ENCODE assay signal across 7 mouse cellular contexts in the genomic region with DNA sequence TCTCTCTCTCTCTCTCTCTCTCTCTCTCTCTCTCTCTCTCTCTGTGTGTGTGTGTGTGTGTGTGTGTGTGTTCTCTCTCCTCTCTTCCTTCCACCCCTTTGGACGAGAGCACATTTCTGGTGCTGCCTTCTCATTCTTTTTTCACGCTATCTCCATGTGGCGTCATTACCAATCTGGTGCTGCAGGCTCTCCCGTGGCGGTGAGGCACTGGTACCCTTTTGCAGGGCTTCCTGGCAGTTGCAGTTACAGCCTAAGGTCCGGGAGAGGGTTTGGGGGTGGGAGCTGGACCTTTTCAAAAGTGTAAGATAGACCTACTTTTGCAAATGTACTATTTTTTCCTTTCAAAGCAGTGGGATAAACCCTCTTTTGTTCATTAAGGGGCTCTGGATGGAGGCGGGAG. TPM values are rescaled to one million over a fixed set of nuclear protein-coding genes. Genes with fewer than 3 reads are reported as not detected.
DNase-seq lines count a peak whose midpoint lies in the region; ATAC-seq and TF ChIP-seq lines count a peak whose summit lies in the region.

No protein-coding gene starts in this region.

- no peak for ATAC-seq in lung, embryonic 16.5 days (ENCODE audit: low read depth)
- ATAC-seq in heart, embryonic 14.5 days (ENCODE audit: insufficient number of reproducible peaks, insufficient read depth, low FRiP score, low read depth), result no peak
- ATAC-seq in liver, embryonic 16.5 days (ENCODE audit: low read depth), result no peak
- ATAC-seq in stomach, postnatal 0 days (ENCODE audit: low FRiP score, low TSS enrichment), result no peak

- 24% methylated on average over 7 of the region's 7 CpGs for WGBS in lung, embryonic 16.5 days
- WGBS in lung, adult 2 months, result 47% methylated on average over 7 of the region's 7 CpGs
- WGBS in cerebellum, adult 2 months, result 3% methylated on average over 7 of the region's 7 CpGs
- 15% methylated on average over 7 of the region's 7 CpGs for WGBS in heart, embryonic 14.5 days
- 16% methylated on average over 7 of the region's 7 CpGs for WGBS in liver, embryonic 16.5 days (ENCODE audit: insufficient replicate concordance)
- WGBS in stomach, postnatal 0 days, result 33% methylated on average over 7 of the region's 7 CpGs

- no peak for DNase-seq in lung, adult 2 months
- peak; percentile 74 to 83 for DNase-seq in cerebellum, adult 2 months
- no peak for DNase-seq in stomach, postnatal 0 days (ENCODE audit: low spot score)
- no peak for DNase-seq in layer of hippocampus, postnatal 25 days (ENCODE audit: extremely low spot score in 1 of 2, low spot score in 1 of 2)

- peaks cover 2% of the 10 kb centered on the region for H3K27me3 ChIP-seq in lung, embryonic 16.5 days (ENCODE audit: control insufficient read depth, insufficient read depth, low read depth, low read length)
- no peaks in the 10 kb centered on the region for H3K27me3 ChIP-seq in cerebellum, adult 2 months (ENCODE audit: control insufficient read depth, insufficient read depth, low read length)
- H3K27me3 ChIP-seq in heart, embryonic 14.5 days (ENCODE audit: control insufficient read depth, insufficient read depth, low read length), result no peaks in the 10 kb centered on the region
- H3K27me3 ChIP-seq in liver, embryonic 16.5 days (ENCODE audit: control insufficient read depth, insufficient read depth, low read depth, low read length), result no peaks in the 10 kb centered on the region
- no peaks in the 10 kb centered on the region for H3K27me3 ChIP-seq in stomach, postnatal 0 days (ENCODE audit: control insufficient read depth, insufficient read depth, low read length)

- no peak for TF ChIP-seq CTCF in lung, adult 2 months (IDR thresholded peaks at IDR 0.05; ENCODE audit: insufficient read depth, low read length)
- no peak for TF ChIP-seq CTCF in cerebellum, adult 2 months (IDR thresholded peaks at IDR 0.05; ENCODE audit: borderline replicate concordance, insufficient read depth, low read depth, low read length)
- no peak for TF ChIP-seq CTCF in stomach, postnatal 0 days (IDR thresholded peaks at IDR 0.05; ENCODE audit: low read depth)

- peaks cover 2% of the 10 kb centered on the region; the same call in 1 of the 2 replicates for H3K4me1 ChIP-seq in lung, embryonic 16.5 days (replicated peaks; ENCODE audit: control insufficient read depth, insufficient read depth, low read length)
- H3K4me1 ChIP-seq in lung, adult 2 months (ENCODE audit: control insufficient read depth, insufficient read depth, low read length), result no peaks in the 10 kb centered on the region
- H3K4me1 ChIP-seq in cerebellum, adult 2 months (ENCODE audit: control insufficient read depth, insufficient read depth, low read length), result peaks cover 6% of the 10 kb centered on the region; the same call in 1 of the 2 replicates
- no peaks in the 10 kb centered on the region; a peak in 1 of 4 replicates for H3K4me1 ChIP-seq in heart, embryonic 14.5 days (ENCODE audit: control insufficient read depth in 2 of 2, insufficient read depth in 2 of 2, low read length in 2 of 2)
- H3K4me1 ChIP-seq in liver, embryonic 16.5 days (ENCODE audit: control insufficient read depth, low read depth, low read length), result peaks cover 30% of the 10 kb centered on the region
- no peaks in the 10 kb centered on the region; the same call in 1 of the 2 replicates for H3K4me1 ChIP-seq in stomach, postnatal 0 days (replicated peaks; ENCODE audit: control insufficient read depth, insufficient read depth)

- H3K36me3 ChIP-seq in lung, embryonic 16.5 days (ENCODE audit: control insufficient read depth, insufficient read depth, low read length), result no peaks in the 10 kb centered on the region
- no peaks in the 10 kb centered on the region for H3K36me3 ChIP-seq in heart, embryonic 14.5 days (ENCODE audit: control insufficient read depth, insufficient read depth, low read length)
- H3K36me3 ChIP-seq in liver, embryonic 16.5 days (ENCODE audit: control insufficient read depth, insufficient read depth), result no peaks in the 10 kb centered on the region
- no peaks in the 10 kb centered on the region for H3K36me3 ChIP-seq in stomach, postnatal 0 days (ENCODE audit: control insufficient read depth, insufficient read depth, low read length)

- H3K9me3 ChIP-seq in lung, embryonic 16.5 days (ENCODE audit: control insufficient read depth, low read length), result no peaks in the 10 kb centered on the region
- no peaks in the 10 kb centered on the region for H3K9me3 ChIP-seq in heart, embryonic 14.5 days (ENCODE audit: control insufficient read depth, low read length)
- H3K9me3 ChIP-seq in liver, embryonic 16.5 days (replicated peaks; ENCODE audit: control insufficient read depth, low read length), result no peaks in the 10 kb centered on the region
- no peaks in the 10 kb centered on the region for H3K9me3 ChIP-seq in stomach, postnatal 0 days (ENCODE audit: control insufficient read depth, low read length)

- peak overlapping the region; percentile 80 for H3K4me3 ChIP-seq in lung, embryonic 16.5 days (ENCODE audit: low read length)
- H3K4me3 ChIP-seq in lung, adult 2 months (replicated peaks; ENCODE audit: extremely low read depth, low read depth, low read length), result no peak overlapping the region
- H3K4me3 ChIP-seq in cerebellum, adult 2 months (replicated peaks; ENCODE audit: insufficient read depth, low read depth, low read length), result peak overlapping the region; percentile 62
- peak overlapping the region; percentile 76 to 87 for H3K4me3 ChIP-seq in heart, embryonic 14.5 days (ENCODE audit: control insufficient read depth in 1 of 2, insufficient read depth in 1 of 2, low read depth in 1 of 2, low read length in 2 of 2)
- H3K4me3 ChIP-seq in liver, embryonic 16.5 days (ENCODE audit: low read depth, low read length), result peak overlapping the region; percentile 90
- peak overlapping the region; percentile 72 for H3K4me3 ChIP-seq in stomach, postnatal 0 days (ENCODE audit: low read depth, low read length)

- no peak for TF ChIP-seq EP300 in stomach, postnatal 0 days (optimal IDR thresholded peaks at IDR 0.05)

- no peak overlapping the region for H3K9ac ChIP-seq in lung, embryonic 16.5 days (ENCODE audit: low read length)
- peak overlapping the region; percentile 91 for H3K9ac ChIP-seq in heart, embryonic 14.5 days (ENCODE audit: low read length)
- H3K9ac ChIP-seq in liver, embryonic 16.5 days (ENCODE audit: low read depth, low read length), result peak overlapping the region; percentile 95
- H3K9ac ChIP-seq in stomach, postnatal 0 days (ENCODE audit: low read length), result no peak overlapping the region

- H3K27ac ChIP-seq in lung, embryonic 16.5 days (ENCODE audit: low read length), result no peak overlapping the region
- H3K27ac ChIP-seq in cerebellum, adult 2 months (ENCODE audit: insufficient read depth, low read length), result peak overlapping the region; percentile 97
- H3K27ac ChIP-seq in heart, embryonic 14.5 days (replicated peaks in 1 of 2; ENCODE audit: control insufficient read depth in 1 of 2, insufficient read depth in 1 of 2, low read depth in 2 of 2, low read length in 2 of 2), result no peak overlapping the region
- peak overlapping the region; percentile 90 for H3K27ac ChIP-seq in liver, embryonic 16.5 days (ENCODE audit: low read length)
- H3K27ac ChIP-seq in stomach, postnatal 0 days (replicated peaks), result no peak overlapping the region

- H3K4me2 ChIP-seq in lung, embryonic 16.5 days (ENCODE audit: low read depth, low read length), result peak overlapping the region; percentile 95
- H3K4me2 ChIP-seq in heart, embryonic 14.5 days (ENCODE audit: low read length), result peak overlapping the region; percentile 87
- peak overlapping the region; percentile 94 for H3K4me2 ChIP-seq in liver, embryonic 16.5 days (ENCODE audit: low read depth, low read length)
- peak overlapping the region; percentile 87 for H3K4me2 ChIP-seq in stomach, postnatal 0 days (replicated peaks; ENCODE audit: low read depth)

- no peak for TF ChIP-seq POLR2A in lung, adult 2 months (IDR thresholded peaks at IDR 0.05; ENCODE audit: borderline replicate concordance, extremely low read depth, low read depth, low read length)
- peak; percentile 42; the same call in 1 of the 2 replicates for TF ChIP-seq POLR2A in cerebellum, adult 2 months (IDR thresholded peaks at IDR 0.05; ENCODE audit: borderline replicate concordance, insufficient read depth, low read length)

RNA-seq across cellular contexts. Expression of a gene that starts 1.2 kb away (rescaled TPM):
- polyA plus RNA-seq in lung, embryonic 16.5 days (2015; fragmentation: Nextera tagmentation; extraction: Ambion mirVana), result 5.0 and 5.7 TPM in 2 replicates
- 13.6 and 26.4 TPM in 2 replicates for polyA plus RNA-seq in lung, adult 2 months (2012; rRNA removed)
- polyA plus RNA-seq in cerebellum, adult 2 months (2012; rRNA removed), result 212 and 222 TPM in 2 replicates
- polyA plus RNA-seq in heart, embryonic 14.5 days (2014; fragmentation: Nextera tagmentation; extraction: Ambion mirVana), result 13.6 and 15.9 TPM in 2 replicates
- polyA plus RNA-seq in liver, embryonic 16.5 days (2015; fragmentation: Nextera tagmentation; extraction: Ambion mirVana), result 5.9 and 6.6 TPM in 2 replicates
- 16.2 and 20.3 TPM in 2 replicates for polyA plus RNA-seq in stomach, postnatal 0 days (2015; fragmentation: Nextera tagmentation; extraction: Ambion mirVana)
- 100 to 1,000 TPM; 159 to 164 TPM for total RNA-seq in layer of hippocampus, postnatal 25 days (2021)

Comparison
In these comparisons a context has a peak if more than half of its experiments do, and no peak if none do; other contexts are left out.
1. H3K27ac ChIP-seq: peak in cerebellum, adult 2 months (single experiment) and liver, embryonic 16.5 days (single experiment); none in lung, embryonic 16.5 days (single experiment), heart, embryonic 14.5 days (0 of 2) and stomach, postnatal 0 days (single experiment).
2. H3K9ac ChIP-seq: peak in heart, embryonic 14.5 days (single experiment) and liver, embryonic 16.5 days (single experiment); none in lung, embryonic 16.5 days (single experiment) and stomach, postnatal 0 days (single experiment).
3. DNase-seq: peak in cerebellum, adult 2 months (2 of 2); none in lung, adult 2 months (single experiment), stomach, postnatal 0 days (single experiment) and layer of hippocampus, postnatal 25 days (0 of 2).
4. Peak in every context shown above with its lines, with median percentiles within 50 percentile points of each other: H3K4me2 ChIP-seq.